Mouse (Mus musculus) adipocyte (in vitro differentiated cells): ENCODE data around the gene Csnk2b.
"Not testable (repeated sequence)": the region's sequence is repeated elsewhere in the genome, so short reads cannot be mapped to it uniquely, and the experiment has no call there.

Source experiments
- DNase-seq: peaks from one replicate; pipeline ENCODE4 v3.0.0-alpha.2; 2016; ENCODE audit warnings: low spot score

The Csnk2b gene

DNA sequence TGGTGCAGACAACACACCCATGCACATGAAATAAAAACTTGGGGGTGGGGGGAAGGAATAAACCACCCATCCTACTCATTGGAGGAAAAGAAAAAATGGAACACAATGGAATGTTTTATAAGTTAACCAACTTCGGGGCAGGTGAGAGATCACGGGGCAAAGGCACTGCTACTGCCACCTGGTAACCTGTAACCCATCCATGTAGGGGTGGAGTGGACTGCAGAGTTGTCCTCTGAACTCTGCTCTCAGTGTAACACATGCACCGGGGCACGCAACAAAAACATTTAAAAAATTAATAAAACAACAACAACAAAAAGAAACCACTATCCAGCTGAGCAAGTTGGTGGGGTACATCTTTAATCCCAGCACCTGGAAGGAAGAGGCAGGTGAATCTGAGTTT, 30.3 kb upstream of the Csnk2b start:
- no peak for DNase-seq

GRCm38 (mm10) chr17:35147922-35148639, 26.2 kb upstream of the Csnk2b start:
- DNase-seq: peak; percentile 81

DNA sequence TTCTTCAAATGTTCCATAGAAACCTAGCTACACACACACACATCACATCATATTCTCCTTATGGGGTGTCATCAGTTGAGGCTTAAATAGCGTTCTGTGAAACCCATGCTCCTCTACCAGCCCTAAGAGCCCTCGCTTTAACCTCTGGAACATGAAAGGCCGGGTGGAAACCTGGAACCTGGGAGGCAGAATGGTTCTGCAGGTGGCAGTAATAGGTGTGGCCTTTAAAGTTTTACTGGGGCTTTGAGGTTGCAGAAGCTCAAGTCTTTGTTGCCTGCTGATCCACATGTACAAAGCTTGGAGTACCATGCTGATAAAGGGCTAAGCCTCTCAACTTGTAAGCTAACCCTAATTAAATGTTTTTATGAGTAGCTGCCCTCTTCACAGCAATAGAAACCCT, 25.5 kb upstream of the Csnk2b start:
- no peak for DNase-seq

GRCm38 (mm10) chr17:35146139-35146538, 24.3 kb upstream of the Csnk2b start:
- DNase-seq: no peak

DNA sequence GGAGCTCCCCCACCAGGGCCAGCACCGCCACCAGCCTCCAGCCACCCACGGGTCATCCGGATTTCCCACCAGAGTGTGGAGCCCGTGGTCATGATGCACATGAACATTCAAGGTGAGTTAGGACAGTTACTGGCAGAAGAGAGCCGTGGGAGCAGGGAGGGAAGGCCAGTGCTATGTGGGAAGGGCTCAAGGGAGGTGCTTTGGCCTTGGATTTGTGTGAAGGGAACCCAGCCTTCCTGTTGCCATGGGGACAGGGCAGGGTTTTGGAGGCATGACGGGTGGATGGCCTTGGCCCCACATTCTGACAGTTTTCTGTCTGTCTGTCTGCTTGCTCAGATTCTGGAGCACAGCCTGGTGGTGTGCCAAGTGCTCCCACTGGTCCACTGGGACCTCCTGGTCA, 20.1 kb upstream of the Csnk2b start:
- peak; percentile 66 for DNase-seq

DNA sequence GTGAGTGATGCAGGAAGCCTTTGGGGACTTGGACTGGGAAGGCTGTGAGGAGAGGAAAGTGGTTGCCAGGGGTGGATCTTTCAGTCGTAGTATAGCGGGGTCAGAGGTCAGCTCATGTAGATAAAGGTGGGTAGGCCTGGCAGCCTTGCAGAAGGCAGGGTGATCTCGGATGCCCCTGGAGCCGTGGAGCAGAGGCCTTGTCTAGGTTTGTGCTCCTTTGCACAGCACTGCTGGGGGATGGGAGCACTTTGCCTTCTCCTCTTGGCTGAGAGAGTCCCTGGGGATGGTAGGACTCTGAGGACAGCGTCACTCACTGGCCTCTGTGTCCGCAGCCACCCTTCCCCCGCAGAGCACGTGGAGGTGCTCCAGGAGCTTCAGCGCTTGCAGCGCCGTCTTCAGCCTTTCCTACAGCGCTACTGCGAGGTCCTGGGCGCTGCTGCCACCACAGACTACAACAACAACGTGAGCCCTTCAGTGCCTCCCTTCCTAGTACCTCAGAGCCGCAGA, 18.7 kb upstream of the Csnk2b start:
- no peak for DNase-seq

- no peak for DNase-seq
Observed at GRCm38 (mm10) chr17:35139269-35139668, 17.4 kb upstream of the Csnk2b start.

GRCm38 (mm10) chr17:35135591-35136320, 13.9 kb upstream of the Csnk2b start:
- DNase-seq: peak; percentile 93

DNA sequence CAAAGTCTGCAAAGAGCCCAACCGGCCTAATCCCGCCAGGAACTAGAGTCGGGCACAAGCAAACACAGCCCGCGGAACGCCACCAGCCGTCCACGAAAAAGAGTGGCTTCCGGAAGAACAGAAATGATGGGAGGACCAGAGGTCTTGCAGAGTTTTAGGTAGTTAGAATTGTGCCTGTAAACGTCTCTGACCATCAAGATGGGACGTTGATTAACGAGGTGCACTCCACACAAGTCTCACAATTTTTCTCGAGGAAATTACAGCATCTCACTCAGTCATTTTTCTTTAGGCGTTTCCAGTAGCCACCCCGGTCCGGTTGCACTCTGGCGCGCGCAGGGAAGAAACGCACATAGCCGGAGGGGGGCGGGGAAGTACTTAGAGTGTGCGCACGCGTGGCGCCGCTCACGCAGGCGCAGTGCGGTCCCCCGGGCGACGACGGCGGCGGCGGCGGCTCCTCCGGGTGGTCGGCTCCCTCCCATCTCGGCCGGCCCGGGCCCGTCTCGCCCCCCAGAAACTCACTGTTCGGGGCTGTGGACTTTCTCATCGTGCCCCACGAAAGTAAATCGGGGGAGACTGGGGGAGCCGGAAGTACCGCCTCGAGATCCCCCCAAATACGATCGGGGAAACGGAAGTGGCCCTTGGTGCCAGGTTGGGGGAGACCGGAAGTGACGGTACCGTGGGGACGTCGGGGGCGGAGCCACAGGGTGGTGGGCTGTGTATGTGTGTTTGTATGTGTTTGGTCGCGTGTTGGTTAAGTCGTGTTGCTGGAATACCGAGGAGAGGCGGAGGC, 13.1 kb upstream of the Csnk2b start, which contains the start of gene Bag6:
Bag6 (plus strand) TSS at position 378 of the 790 bp plus-strand sequence.
- DNase-seq: peak; percentile 97

- no peak for DNase-seq
Observed at GRCm38 (mm10) chr17:35133517-35133916, 11.7 kb upstream of the Csnk2b start.

DNA sequence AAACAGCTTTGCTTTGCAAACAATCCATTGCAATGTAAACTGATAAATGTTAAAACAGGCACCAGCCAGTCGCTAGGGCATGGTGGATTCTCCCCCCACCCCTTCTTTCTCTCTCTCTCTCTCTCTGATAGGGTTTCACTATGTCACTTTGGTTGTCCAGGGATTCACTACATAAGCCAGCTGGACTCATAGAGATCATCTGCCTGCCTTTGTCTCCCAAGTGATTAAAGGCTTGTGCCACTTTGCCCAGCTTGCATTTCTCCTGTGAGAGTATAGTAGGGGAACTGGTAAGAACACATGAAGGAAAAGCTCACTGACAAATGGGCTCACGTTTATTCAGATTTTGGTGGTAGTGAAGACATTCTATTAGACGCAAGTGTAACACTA, 10.3 kb upstream of the Csnk2b start:
- DNase-seq: no peak

DNA sequence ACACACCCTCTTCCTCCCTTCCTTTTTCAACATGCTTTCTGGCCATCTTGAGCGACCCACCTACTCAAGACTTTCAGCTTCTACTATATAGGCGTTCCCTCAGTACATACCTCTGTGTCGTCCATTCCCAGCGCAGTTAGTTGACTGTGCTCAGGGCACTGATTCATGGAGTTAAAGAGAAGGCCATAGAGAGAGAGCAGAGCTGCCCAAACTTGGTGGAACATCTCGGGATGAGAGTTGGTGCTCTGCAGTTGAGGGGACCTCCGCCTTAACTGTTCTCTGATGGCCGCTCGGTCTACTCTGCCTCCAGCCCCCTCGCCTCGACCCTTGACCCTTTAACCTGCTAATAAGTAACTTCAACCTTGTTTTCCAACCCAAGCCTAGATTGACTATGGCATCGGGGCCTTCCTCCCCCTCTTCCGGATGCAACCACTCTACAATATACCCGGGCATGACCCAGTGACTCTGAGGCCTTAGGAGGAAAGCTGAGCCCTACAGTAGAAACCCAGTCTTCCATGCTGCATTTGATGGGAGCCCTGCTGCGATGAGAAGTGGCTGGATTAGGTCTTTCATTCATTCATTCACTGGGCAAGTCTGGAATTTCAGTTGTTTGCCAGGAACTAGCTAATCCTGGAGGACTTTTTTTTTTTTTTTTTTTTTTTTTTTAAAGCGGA, 9.8 kb upstream of the Csnk2b start, which contains the start of gene Apom:
Apom (minus strand) TSS at position 551 of the 674 bp plus-strand sequence.
- DNase-seq: no peak

DNA sequence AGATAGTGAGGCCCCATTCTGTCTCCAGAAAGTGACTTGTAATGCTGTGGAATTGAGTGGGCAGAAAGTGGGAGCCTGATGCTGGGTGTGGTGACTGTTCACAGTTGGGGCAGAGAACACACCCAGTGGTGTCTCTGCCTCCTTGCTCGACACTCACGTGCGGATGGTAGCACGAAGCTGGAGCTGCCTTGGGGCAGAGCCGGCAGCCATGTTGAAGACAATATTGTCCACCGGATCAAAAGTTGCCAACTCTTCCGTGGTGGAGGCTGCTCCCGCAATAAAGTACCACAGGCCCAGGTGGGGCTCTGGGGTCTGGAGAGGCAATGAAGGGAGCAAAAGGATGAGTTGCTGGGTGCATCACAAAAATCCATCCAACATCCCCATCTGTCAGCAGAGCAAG, 9.2 kb upstream of the Csnk2b start:
- DNase-seq: no peak

- DNase-seq: no peak
Observed at GRCm38 (mm10) chr17:35128996-35129395, 7.1 kb upstream of the Csnk2b start.

- DNase-seq: no peak
Observed at GRCm38 (mm10) chr17:35127017-35127416, 5.2 kb upstream of the Csnk2b start.

DNA sequence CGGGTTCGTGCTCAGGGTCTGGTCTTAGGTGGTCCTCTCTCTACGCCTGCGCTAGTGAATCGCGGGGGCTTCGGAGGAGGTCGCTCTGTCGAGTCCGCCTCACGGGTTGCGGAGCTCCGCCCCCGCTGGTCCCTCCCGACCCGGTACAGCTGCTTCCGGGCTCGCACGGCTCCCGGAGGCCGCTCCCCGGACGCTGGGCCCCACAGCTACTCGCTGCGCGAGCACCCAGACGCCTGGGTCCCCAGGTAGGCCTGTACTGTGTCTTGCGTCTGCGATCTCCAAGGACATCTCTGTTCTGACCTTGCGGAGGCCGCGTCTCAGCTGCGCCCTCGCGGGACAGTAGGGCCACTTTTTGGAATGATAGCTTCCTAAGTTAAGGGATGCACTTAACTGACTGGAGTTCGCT, 4.4 kb upstream of the Csnk2b start, which contains the start of gene D17H6S53E:
D17H6S53E (plus strand) TSS at position 168 of the 406 bp plus-strand sequence.
- DNase-seq: peak; percentile 62

DNA sequence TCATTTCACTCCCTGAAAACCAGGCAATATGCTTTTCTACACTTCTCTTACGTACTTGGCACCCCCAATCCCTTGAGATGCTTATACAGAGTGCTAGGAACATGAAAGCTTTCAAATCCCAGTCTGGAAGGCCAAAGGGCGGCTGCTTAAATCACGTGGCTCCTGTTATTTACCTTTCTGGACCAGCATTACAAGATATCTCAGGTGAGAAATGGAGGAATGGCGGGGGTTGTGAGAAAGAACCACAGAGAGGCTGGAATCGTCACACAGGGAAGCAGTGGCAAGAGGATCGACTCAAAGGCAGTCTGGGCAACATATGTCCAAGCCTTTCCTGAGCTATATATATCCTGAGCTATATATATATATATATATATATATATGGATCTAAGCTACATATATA, 3.7 kb upstream of the Csnk2b start:
- DNase-seq: no peak

GRCm38 (mm10) chr17:35125081-35125480, 3.2 kb upstream of the Csnk2b start:
- no peak for DNase-seq

- not testable (repeated sequence) for DNase-seq
Observed at GRCm38 (mm10) chr17:35124261-35124896, 2.5 kb upstream of the Csnk2b start.

DNA sequence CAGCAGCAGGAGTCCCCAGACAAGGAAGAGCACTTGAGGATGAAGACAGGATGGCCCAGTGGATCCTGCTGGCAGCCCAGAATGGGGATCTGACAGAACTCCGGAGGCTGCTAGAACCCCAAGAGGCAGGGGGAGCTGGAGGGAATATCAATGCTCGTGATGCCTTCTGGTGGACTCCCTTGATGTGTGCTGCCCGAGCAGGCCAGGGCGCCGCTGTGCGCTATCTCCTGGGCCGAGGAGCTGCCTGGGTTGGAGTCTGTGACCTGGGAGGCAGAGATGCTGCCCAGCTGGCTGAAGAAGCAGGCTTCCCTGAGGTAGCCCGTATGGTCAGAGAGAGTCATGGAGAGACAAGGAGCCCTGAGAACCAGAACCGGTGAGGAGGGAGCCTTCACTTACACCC, 1.4 kb upstream of the Csnk2b start:
- not testable (repeated sequence) for DNase-seq

GRCm38 (mm10) chr17:35121143-35121799, 582 bp downstream of the Csnk2b start, which contains the start of gene Gpank1:
Gene Gpank1 (plus strand): TSS chr17:35121455.
- DNase-seq: peak; percentile 100
